Mouse (Mus musculus): ENCODE measurements around the gene Xrcc3.

Xrcc3 gene

GRCm38 (mm10) chr12:111774156-111774555 lies 39.5 kb downstream of the Xrcc3 start:
- DNase-seq (ENCODE audit: low read depth) = no peak

DNA sequence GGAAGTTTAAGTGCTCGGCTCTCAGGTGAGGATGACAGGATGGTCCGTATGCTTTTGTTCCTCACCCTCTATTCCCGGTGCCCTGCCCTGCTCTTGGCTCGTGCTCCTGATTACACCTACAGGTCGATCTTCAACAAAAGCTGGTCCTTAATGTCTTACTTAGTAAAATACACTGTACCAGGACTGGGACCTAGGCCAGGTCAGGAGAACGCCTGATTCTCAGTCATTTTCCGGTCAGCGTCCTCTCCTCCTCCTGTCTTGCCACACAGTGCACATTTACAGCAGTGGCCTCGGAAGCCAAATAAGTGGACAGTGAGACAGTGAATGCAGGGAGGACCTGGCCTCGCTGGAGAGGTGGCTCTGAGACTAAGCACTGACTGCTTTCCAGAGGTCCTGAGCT lies 43.0 kb downstream of the Xrcc3 start:
- DNase-seq (ENCODE audit: low read depth) = no peak

DNA sequence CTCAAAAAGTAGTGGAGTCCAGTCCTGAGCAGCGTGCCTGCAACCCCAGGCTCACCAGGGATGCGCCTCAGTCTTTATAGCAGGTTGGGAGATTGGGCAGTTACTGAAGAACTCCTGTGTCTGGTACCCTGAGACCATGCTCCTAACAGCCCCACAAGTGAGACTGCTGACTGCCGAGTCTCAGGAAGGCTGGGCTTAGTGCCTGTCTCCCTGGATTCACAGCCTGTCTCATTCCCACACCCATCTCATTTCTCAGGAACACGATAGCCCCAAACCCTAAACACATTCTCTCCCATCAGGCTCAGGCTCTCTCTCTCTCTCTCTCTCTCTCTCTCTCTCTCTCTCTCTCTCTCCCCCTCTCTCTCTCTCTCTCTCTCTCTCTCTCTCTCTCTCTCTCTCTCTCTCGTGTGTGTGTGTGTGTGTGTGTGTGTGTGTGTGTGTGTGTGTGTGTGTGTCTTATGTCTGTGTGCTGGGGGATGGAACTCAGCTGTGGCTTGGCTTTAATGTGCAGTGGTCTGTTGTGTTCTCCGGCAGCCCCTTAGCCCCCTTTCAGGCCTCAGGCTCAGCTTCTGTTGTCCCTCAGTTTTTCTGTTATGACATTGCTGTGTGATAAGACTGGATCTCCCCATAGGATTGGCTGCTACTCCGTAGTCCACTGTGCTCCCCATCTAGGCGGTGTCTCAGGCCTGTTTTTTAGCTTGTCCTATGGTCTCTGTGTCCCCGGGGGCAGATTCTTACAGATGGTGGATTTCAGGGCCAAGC lies 43.7 kb downstream of the Xrcc3 start:
- no peak for DNase-seq (ENCODE audit: low read depth)

GRCm38 (mm10) chr12:111769306-111769705 lies 44.4 kb downstream of the Xrcc3 start:
- DNase-seq (ENCODE audit: low read depth) = no peak

DNA sequence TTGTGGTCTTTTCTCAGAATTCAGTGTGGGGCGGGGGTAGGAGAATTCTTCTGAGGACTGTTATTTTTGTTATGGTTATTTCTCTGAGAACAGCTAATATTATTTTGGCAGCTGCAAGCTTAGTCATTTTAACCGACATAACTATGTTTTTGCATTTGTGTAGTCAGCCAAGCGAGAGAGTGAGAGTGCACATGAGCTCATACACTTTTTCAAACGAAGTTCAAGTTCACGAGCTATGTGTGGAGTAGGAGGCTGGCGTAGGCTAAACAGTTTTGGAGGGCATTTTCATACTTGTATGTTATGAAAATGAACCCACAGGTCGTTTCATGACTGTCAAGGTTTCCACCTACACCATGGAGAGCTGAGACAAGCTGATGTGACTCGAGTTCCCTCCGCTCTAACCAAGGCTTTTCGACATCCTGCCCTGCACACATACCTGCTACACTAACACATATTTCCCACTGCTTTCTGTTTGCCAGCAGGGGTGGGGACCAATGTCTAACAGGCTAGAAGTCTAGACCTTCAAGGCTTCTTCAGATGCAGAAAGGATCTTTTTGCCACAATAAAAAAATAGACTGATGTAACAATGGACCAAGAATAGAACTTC lies 45.2 kb downstream of the Xrcc3 start:
- DNase-seq (ENCODE audit: low read depth) = no peak

DNA sequence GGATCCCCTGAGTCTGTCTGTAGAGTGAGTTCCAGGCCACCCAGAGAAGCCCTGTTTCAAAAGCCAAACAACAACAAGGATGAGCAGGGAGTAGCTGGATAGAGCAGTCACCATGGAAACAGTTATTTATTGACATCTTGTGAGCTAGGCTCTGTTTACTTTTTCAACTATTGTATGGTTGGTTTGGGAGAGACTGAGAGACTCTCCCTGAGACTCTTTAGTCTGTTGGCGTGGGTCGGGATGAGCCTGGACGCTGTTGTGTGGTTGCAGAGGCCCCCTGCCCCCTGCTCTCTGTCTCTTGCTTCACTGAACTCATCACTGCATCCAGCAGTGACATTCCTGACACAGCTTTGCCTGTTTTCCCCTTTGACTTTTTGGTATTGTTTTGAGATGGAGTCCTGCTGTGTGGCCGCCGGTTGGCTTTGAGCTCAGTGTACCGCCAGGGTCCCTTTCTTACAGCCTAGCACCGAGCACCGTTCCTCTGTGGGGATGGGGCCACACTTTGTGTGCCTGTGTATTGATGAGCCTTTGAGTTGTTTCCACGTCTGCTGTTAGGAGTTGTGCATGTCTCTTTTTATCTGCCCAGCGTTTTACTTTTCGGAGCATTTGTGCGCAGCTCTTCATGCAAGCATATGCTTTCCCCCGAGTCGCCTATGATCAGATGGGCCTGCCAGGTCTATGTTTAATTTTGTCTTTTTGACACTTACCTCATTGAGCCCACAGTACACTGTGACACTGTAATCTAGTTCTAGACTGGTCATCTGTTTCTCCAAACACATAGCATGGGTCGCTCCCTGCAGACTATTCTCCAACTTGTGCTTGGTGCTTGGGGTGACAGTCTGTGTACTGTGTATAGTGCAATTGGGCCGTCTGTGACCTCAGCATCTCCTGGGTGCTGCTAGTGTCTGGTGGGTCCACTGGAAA lies 47.1 kb downstream of the Xrcc3 start:
- no peak for DNase-seq (ENCODE audit: low read depth)

- DNase-seq (ENCODE audit: low read depth) = no peak
These were observed 50.9 kb downstream of the Xrcc3 start for GRCm38 (mm10) chr12:111762620-111763280.

- DNase-seq (ENCODE audit: low read depth) = no peak
These were observed 53.3 kb downstream of the Xrcc3 start for GRCm38 (mm10) chr12:111760306-111760908.

GRCm38 (mm10) chr12:111759176-111760061 lies 54.3 kb downstream of the Xrcc3 start:
- DNase-seq (ENCODE audit: low read depth) = no peak

- DNase-seq (ENCODE audit: low read depth) = peak; percentile 44
These were observed 55.1 kb downstream of the Xrcc3 start, which contains the start of gene Klc1 for GRCm38 (mm10) chr12:111758381-111759175. Gene Klc1, plus strand, starts transcription at chr12:111758849.

- DNase-seq (ENCODE audit: low read depth) = no peak
These were observed 55.9 kb downstream of the Xrcc3 start for GRCm38 (mm10) chr12:111757561-111758325.

GRCm38 (mm10) chr12:111756698-111757082 lies 57.0 kb downstream of the Xrcc3 start:
- no peak for DNase-seq (ENCODE audit: low read depth)

- DNase-seq (ENCODE audit: low read depth) = no peak
These were observed 57.5 kb downstream of the Xrcc3 start for GRCm38 (mm10) chr12:111756082-111756697.

DNA sequence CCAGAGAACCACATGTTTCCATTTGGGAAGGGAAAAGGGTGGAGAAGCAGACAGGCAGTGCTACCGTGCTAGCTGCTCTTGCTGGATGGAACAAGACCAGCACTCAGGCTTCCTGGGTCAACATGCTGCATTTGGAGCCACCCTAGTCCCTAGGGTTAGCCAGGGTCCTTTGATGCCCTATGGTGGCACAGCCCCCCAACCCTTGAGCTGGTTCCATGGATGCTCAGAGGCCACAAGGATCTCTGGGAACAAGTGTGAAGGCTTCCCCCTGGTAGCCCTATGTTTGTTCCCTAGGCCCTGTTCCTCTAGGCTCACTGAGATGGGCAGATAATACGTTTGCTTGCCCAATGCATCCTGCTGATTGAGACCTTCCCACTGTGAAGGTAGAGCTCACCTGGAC lies 58.4 kb downstream of the Xrcc3 start:
- no peak for DNase-seq (ENCODE audit: low read depth)

DNA sequence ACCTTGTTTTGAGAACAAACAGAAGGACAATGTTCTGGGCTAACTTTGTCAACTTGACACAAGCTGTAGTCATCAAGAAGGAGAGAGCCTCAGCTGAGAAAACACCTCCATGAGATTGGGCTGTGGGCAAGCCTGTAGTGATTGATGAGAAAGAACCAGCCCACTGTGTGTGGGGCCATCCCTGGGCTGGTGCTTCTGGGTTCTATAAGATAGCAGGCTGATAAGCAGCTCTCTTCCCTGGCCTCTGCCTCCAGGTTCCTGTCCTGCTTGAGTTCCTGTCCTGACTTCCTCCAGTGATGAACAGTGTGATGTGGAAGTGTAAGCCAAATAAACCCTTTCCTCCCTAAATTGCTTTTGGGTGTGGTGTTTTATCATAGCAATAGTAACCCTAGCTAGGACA lies 59.0 kb downstream of the Xrcc3 start:
- no peak for DNase-seq (ENCODE audit: low read depth)

DNA sequence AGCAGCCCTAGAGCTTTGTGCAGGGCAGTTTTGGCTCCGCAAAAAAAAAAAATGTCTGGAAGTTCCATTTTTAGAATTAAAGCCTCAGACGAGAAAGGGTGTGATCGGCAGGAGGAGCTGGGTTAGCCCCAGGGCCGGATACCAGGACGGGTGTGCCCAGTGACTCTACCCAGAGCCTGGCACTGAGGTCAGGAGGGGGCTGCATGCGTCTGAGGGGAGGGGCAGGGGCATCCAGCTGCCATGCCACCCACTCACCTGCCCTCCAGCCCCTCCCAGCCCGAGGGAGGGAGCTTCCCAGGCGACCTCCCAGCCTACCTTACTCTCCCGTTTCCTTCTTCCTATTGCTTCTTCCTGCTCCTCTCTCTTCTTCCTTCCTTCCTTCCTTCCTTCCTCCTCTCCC lies 60.3 kb downstream of the Xrcc3 start:
- no peak for DNase-seq (ENCODE audit: low read depth)
